Mouse (Mus musculus): ENCODE results near the gene Cbx2.

The Cbx2 gene

GRCm38 (mm10) chr11:119042466-119043272 lies 19.9 kb downstream of the Cbx2 start:
- no peak for DNase-seq

GRCm38 (mm10) chr11:119043273-119043540 lies 20.4 kb downstream of the Cbx2 start:
- DNase-seq: no peak

GRCm38 (mm10) chr11:119043761-119044550 lies 21.2 kb downstream of the Cbx2 start:
- peak in 1 of 2 experiments; percentile 17 for DNase-seq

- no peak for DNase-seq
These were observed 22.0 kb downstream of the Cbx2 start for GRCm38 (mm10) chr11:119044551-119045337.

- no peak for DNase-seq
These were observed 24.0 kb downstream of the Cbx2 start for GRCm38 (mm10) chr11:119046601-119047245.

- DNase-seq: no peak
These were observed 24.7 kb downstream of the Cbx2 start for GRCm38 (mm10) chr11:119047261-119048132.

- DNase-seq: no peak
These were observed 25.4 kb downstream of the Cbx2 start for GRCm38 (mm10) chr11:119048133-119048510.

- DNase-seq: no peak
These were observed 27.6 kb downstream of the Cbx2 start for GRCm38 (mm10) chr11:119050361-119050760.

- DNase-seq: no peak
These were observed 28.7 kb downstream of the Cbx2 start for GRCm38 (mm10) chr11:119051426-119051825.

GRCm38 (mm10) chr11:119051927-119052660 lies 29.3 kb downstream of the Cbx2 start:
- peak in 1 of 2 experiments; percentile 47 for DNase-seq

GRCm38 (mm10) chr11:119052661-119053256 lies 30.0 kb downstream of the Cbx2 start:
- DNase-seq: peak in 1 of 2 experiments; percentile 42

GRCm38 (mm10) chr11:119053257-119053670 lies 30.5 kb downstream of the Cbx2 start:
- peak; percentile 83 to 87 for DNase-seq

- peak in 1 of 2 experiments; percentile 26 for DNase-seq
These were observed 31.1 kb downstream of the Cbx2 start for GRCm38 (mm10) chr11:119053738-119054350.

GRCm38 (mm10) chr11:119054351-119055345 lies 31.9 kb downstream of the Cbx2 start:
- peak in 1 of 2 experiments; percentile 36 for DNase-seq

- no peak for DNase-seq
These were observed 32.9 kb downstream of the Cbx2 start for GRCm38 (mm10) chr11:119055571-119056131.

GRCm38 (mm10) chr11:119056301-119057211 lies 33.8 kb downstream of the Cbx2 start:
- peak in 1 of 2 experiments; percentile 45 for DNase-seq

GRCm38 (mm10) chr11:119057291-119057690 lies 34.5 kb downstream of the Cbx2 start:
- no peak for DNase-seq
